Mouse (Mus musculus): ENCODE measurements around the gene Tnk2. TPM values are rescaled to one million over a fixed set of nuclear protein-coding genes. Genes with fewer than 3 reads are reported as not detected.

Tnk2 gene
- polyA plus RNA-seq, 1 experiment, result 202 TPM

GRCm38 (mm10) chr16:32656321-32656720, 12.6 kb downstream of the Tnk2 start:
- TF ChIP-seq POLR2A (IDR thresholded peaks at IDR 0.05; ENCODE audit: extremely low read depth, insufficient read depth, low read length) (no peak), CTCF (IDR thresholded peaks at IDR 0.05; ENCODE audit: extremely low read depth, insufficient read depth, low read length) (no peak)
- Histone ChIP-seq H3K27ac (ENCODE audit: insufficient read depth, low read length) (no peak overlapping the region), H3K4me1 (ENCODE audit: control insufficient read depth, insufficient read depth, low read length) (peaks cover 7% of the 10 kb centered on the region; the same call in 1 of the 2 replicates), H3K4me3 (ENCODE audit: insufficient read depth, low read length) (no peak overlapping the region)

- Histone ChIP-seq H3K27ac (ENCODE audit: insufficient read depth, low read length) (no peak overlapping the region), H3K4me3 (ENCODE audit: insufficient read depth, low read length) (no peak overlapping the region), H3K4me1 (ENCODE audit: control insufficient read depth, insufficient read depth, low read length) (peaks cover 10% of the 10 kb centered on the region)
- TF ChIP-seq CTCF (IDR thresholded peaks at IDR 0.05; ENCODE audit: extremely low read depth, insufficient read depth, low read length) (no peak), POLR2A (IDR thresholded peaks at IDR 0.05; ENCODE audit: extremely low read depth, insufficient read depth, low read length) (no peak)
Observed at GRCm38 (mm10) chr16:32656794-32657193, 13.1 kb downstream of the Tnk2 start.

- peaks cover 10% of the 10 kb centered on the region for H3K4me1 ChIP-seq (ENCODE audit: control insufficient read depth, insufficient read depth, low read length)
Observed at GRCm38 (mm10) chr16:32657498-32658250, 14.0 kb downstream of the Tnk2 start.

GRCm38 (mm10) chr16:32658743-32659171, 15.1 kb downstream of the Tnk2 start:
- TF ChIP-seq CTCF (IDR thresholded peaks at IDR 0.05; ENCODE audit: extremely low read depth, insufficient read depth, low read length) (no peak), POLR2A (IDR thresholded peaks at IDR 0.05; ENCODE audit: extremely low read depth, insufficient read depth, low read length) (peak; percentile 22; the same call in 1 of the 2 replicates)
- peaks cover 12% of the 10 kb centered on the region for H3K4me1 ChIP-seq (ENCODE audit: control insufficient read depth, insufficient read depth, low read length)
- peak overlapping the region; percentile 12; the same call in 1 of the 2 replicates for H3K27ac ChIP-seq (ENCODE audit: insufficient read depth, low read length)
- H3K4me3 ChIP-seq (ENCODE audit: insufficient read depth, low read length), result peak overlapping the region; percentile 55

More at GRCm38 (mm10) chr16:32657498-32658250, 14.0 kb downstream of the Tnk2 start:
- H3K4me3 ChIP-seq (ENCODE audit: insufficient read depth, low read length), result no peak overlapping the region; the same call in 1 of the 2 replicates
- no peak for TF ChIP-seq POLR2A (IDR thresholded peaks at IDR 0.05; ENCODE audit: extremely low read depth, insufficient read depth, low read length)
- TF ChIP-seq CTCF (IDR thresholded peaks at IDR 0.05; ENCODE audit: extremely low read depth, insufficient read depth, low read length), result no peak
- no peak overlapping the region for H3K27ac ChIP-seq (ENCODE audit: insufficient read depth, low read length)

GRCm38 (mm10) chr16:32659385-32659784, 15.7 kb downstream of the Tnk2 start:
- peak; percentile 96 for TF ChIP-seq CTCF (IDR thresholded peaks at IDR 0.05; ENCODE audit: extremely low read depth, insufficient read depth, low read length)
- TF ChIP-seq POLR2A (IDR thresholded peaks at IDR 0.05; ENCODE audit: extremely low read depth, insufficient read depth, low read length), result no peak
- Histone ChIP-seq H3K4me1 (ENCODE audit: control insufficient read depth, insufficient read depth, low read length) (peaks cover 17% of the 10 kb centered on the region), H3K27ac (ENCODE audit: insufficient read depth, low read length) (peak overlapping the region; percentile 12; the same call in 1 of the 2 replicates), H3K4me3 (ENCODE audit: insufficient read depth, low read length) (peak overlapping the region; percentile 55)

- H3K4me1 ChIP-seq (ENCODE audit: control insufficient read depth, insufficient read depth, low read length), result peaks cover 17% of the 10 kb centered on the region
- TF ChIP-seq CTCF (IDR thresholded peaks at IDR 0.05; ENCODE audit: extremely low read depth, insufficient read depth, low read length), result no peak
- H3K4me3 ChIP-seq (ENCODE audit: insufficient read depth, low read length), result no peak overlapping the region; the same call in 1 of the 2 replicates
- H3K27ac ChIP-seq (ENCODE audit: insufficient read depth, low read length), result peak overlapping the region; percentile 26; the same call in 1 of the 2 replicates
Observed at GRCm38 (mm10) chr16:32660095-32660494, 16.4 kb downstream of the Tnk2 start.

- no peak for TF ChIP-seq CTCF (IDR thresholded peaks at IDR 0.05; ENCODE audit: extremely low read depth, insufficient read depth, low read length)
- no peak for TF ChIP-seq POLR2A (IDR thresholded peaks at IDR 0.05; ENCODE audit: extremely low read depth, insufficient read depth, low read length)
- H3K27ac ChIP-seq (ENCODE audit: insufficient read depth, low read length), result peak overlapping the region; percentile 26; the same call in 1 of the 2 replicates
- H3K4me3 ChIP-seq (ENCODE audit: insufficient read depth, low read length), result peak overlapping the region; percentile 7
- H3K4me1 ChIP-seq (ENCODE audit: control insufficient read depth, insufficient read depth, low read length), result peaks cover 17% of the 10 kb centered on the region
Observed at GRCm38 (mm10) chr16:32660557-32661321, 17.1 kb downstream of the Tnk2 start.

- Histone ChIP-seq H3K4me1 (ENCODE audit: control insufficient read depth, insufficient read depth, low read length) (peaks cover 16% of the 10 kb centered on the region), H3K4me3 (ENCODE audit: insufficient read depth, low read length) (peak overlapping the region; percentile 7)
- TF ChIP-seq POLR2A (IDR thresholded peaks at IDR 0.05; ENCODE audit: extremely low read depth, insufficient read depth, low read length) (no peak), CTCF (IDR thresholded peaks at IDR 0.05; ENCODE audit: extremely low read depth, insufficient read depth, low read length) (no peak)
Observed at GRCm38 (mm10) chr16:32661493-32661921, 17.8 kb downstream of the Tnk2 start.

GRCm38 (mm10) chr16:32662372-32662771, 18.7 kb downstream of the Tnk2 start:
- TF ChIP-seq CTCF (IDR thresholded peaks at IDR 0.05; ENCODE audit: extremely low read depth, insufficient read depth, low read length), result no peak
- no peak for TF ChIP-seq POLR2A (IDR thresholded peaks at IDR 0.05; ENCODE audit: extremely low read depth, insufficient read depth, low read length)
- no peak overlapping the region for H3K4me3 ChIP-seq (ENCODE audit: insufficient read depth, low read length)
- H3K27ac ChIP-seq (ENCODE audit: insufficient read depth, low read length), result no peak overlapping the region
- peaks cover 16% of the 10 kb centered on the region for H3K4me1 ChIP-seq (ENCODE audit: control insufficient read depth, insufficient read depth, low read length)

More at GRCm38 (mm10) chr16:32661493-32661921, 17.8 kb downstream of the Tnk2 start:
- H3K27ac ChIP-seq (ENCODE audit: insufficient read depth, low read length), result peak overlapping the region; percentile 38

Measured in cortical plate, adult 2 months (tissue).